Mouse (Mus musculus): Measurements from ENCODE around the gene Anapc15-ps.

GRCm38 (mm10) chr10:95630726-95631345 lies 42.4 kb downstream of the Anapc15-ps start:
- TF ChIP-seq CTCF (IDR thresholded peaks at IDR 0.05; ENCODE audit: low read depth) = no peak
- no peak for TF ChIP-seq EP300 (IDR thresholded peaks at IDR 0.05; ENCODE audit: low read depth)

Data from heart, postnatal 0 days (tissue).